Mouse (Mus musculus): ENCODE data around the gene Rhox12. TPM values are rescaled to one million over a fixed set of nuclear protein-coding genes. Genes with fewer than 3 reads are reported as not detected.

The Rhox12 gene
- polyA plus RNA-seq (2015; fragmentation: Nextera tagmentation; extraction: Ambion mirVana): not detected in 2 replicates

GRCm38 (mm10) chrX:38110807-38111206 is at the start of gene Rhox12:
Gene Rhox12 (minus strand): TSS chrX:38110907.
- H3K4me1 ChIP-seq: no peaks in the 10 kb centered on the region
- H3K27ac ChIP-seq: no peak within 1 kb of the TSS
- no peak within 1 kb of the TSS for H3K4me2 ChIP-seq
- H3K36me3 ChIP-seq (ENCODE audit: poor library complexity, severe bottlenecking): no peaks in the 10 kb centered on the region
- H3K9ac ChIP-seq: no peak within 1 kb of the TSS
- H3K4me3 ChIP-seq: no peak within 1 kb of the TSS
- no peaks in the 10 kb centered on the region for H3K9me3 ChIP-seq (replicated peaks)
- ATAC-seq: no peak
- no peaks in the 10 kb centered on the region for H3K27me3 ChIP-seq
- WGBS: 80% methylated on average over 4 of the region's 4 CpGs

GRCm38 (mm10) chrX:38159097-38159496 is 48.4 kb upstream of the Rhox12 start:
- H3K27ac ChIP-seq: no peak overlapping the region
- no peak overlapping the region for H3K9ac ChIP-seq
- no peaks in the 10 kb centered on the region for H3K4me1 ChIP-seq
- no peaks in the 10 kb centered on the region for H3K9me3 ChIP-seq (replicated peaks)
- no peaks in the 10 kb centered on the region for H3K36me3 ChIP-seq (ENCODE audit: poor library complexity, severe bottlenecking)
- H3K4me2 ChIP-seq: no peak overlapping the region
- H3K27me3 ChIP-seq: no peaks in the 10 kb centered on the region
- ATAC-seq: no peak
- WGBS: 55% methylated on average over 1 of the region's 1 CpGs
- H3K4me3 ChIP-seq: no peak overlapping the region

GRCm38 (mm10) chrX:38121478-38121877 is 10.8 kb upstream of the Rhox12 start:
- H3K9ac ChIP-seq: no peak overlapping the region
- no peaks in the 10 kb centered on the region for H3K27me3 ChIP-seq
- ATAC-seq: no peak
- no peak overlapping the region for H3K4me3 ChIP-seq
- H3K36me3 ChIP-seq (ENCODE audit: poor library complexity, severe bottlenecking): no peaks in the 10 kb centered on the region
- 86% methylated on average over 22 of the region's 34 CpGs for WGBS
- no peaks in the 10 kb centered on the region for H3K4me1 ChIP-seq
- peaks cover 16% of the 10 kb centered on the region; the same call in 1 of the 2 replicates for H3K9me3 ChIP-seq (replicated peaks)
- H3K4me2 ChIP-seq: no peak overlapping the region
- no peak overlapping the region for H3K27ac ChIP-seq

GRCm38 (mm10) chrX:38120982-38121381 is 10.3 kb upstream of the Rhox12 start, which contains the start of gene Rhox13:
Gene Rhox13 (plus strand): TSS chrX:38121219.
- Histone ChIP-seq H3K4me3 (no peak within 1 kb of the TSS), H3K9ac (no peak within 1 kb of the TSS), H3K9me3 (replicated peaks) (peaks cover 16% of the 10 kb centered on the region; the same call in 1 of the 2 replicates), H3K36me3 (ENCODE audit: poor library complexity, severe bottlenecking) (no peaks in the 10 kb centered on the region), H3K4me2 (no peak within 1 kb of the TSS), H3K27ac (no peak within 1 kb of the TSS), H3K27me3 (no peaks in the 10 kb centered on the region), H3K4me1 (no peaks in the 10 kb centered on the region)
- 95% methylated on average over 20 of the region's 20 CpGs for WGBS
- ATAC-seq: no peak

GRCm38 (mm10) chrX:38085041-38085440 is 25.7 kb downstream of the Rhox12 start, which contains the start of gene Rhox11:
Gene Rhox11 (minus strand): TSS chrX:38085141.
- H3K4me2 ChIP-seq: no peak within 1 kb of the TSS
- no peak for ATAC-seq
- H3K9ac ChIP-seq: no peak within 1 kb of the TSS
- H3K4me3 ChIP-seq: no peak within 1 kb of the TSS
- no peaks in the 10 kb centered on the region for H3K36me3 ChIP-seq (ENCODE audit: poor library complexity, severe bottlenecking)
- no peak within 1 kb of the TSS for H3K27ac ChIP-seq
- 85% methylated on average over 9 of the region's 9 CpGs for WGBS
- no peaks in the 10 kb centered on the region for H3K27me3 ChIP-seq
- no peaks in the 10 kb centered on the region for H3K4me1 ChIP-seq
- no peaks in the 10 kb centered on the region for H3K9me3 ChIP-seq (replicated peaks)

GRCm38 (mm10) chrX:38084226-38084625 is 26.5 kb downstream of the Rhox12 start:
- no peaks in the 10 kb centered on the region for H3K27me3 ChIP-seq
- WGBS: 18% methylated on average over 12 of the region's 12 CpGs
- ATAC-seq: peak; percentile 63; the same call in 1 of the 2 replicates
- H3K4me1 ChIP-seq: no peaks in the 10 kb centered on the region
- no peak overlapping the region for H3K4me2 ChIP-seq
- no peaks in the 10 kb centered on the region for H3K36me3 ChIP-seq (ENCODE audit: poor library complexity, severe bottlenecking)
- no peak overlapping the region for H3K27ac ChIP-seq
- H3K4me3 ChIP-seq: no peak overlapping the region
- no peaks in the 10 kb centered on the region for H3K9me3 ChIP-seq (replicated peaks)
- H3K9ac ChIP-seq: no peak overlapping the region

- Histone ChIP-seq H3K27ac (no peak within 1 kb of the TSS), H3K4me3 (no peak within 1 kb of the TSS), H3K9me3 (replicated peaks) (no peaks in the 10 kb centered on the region), H3K27me3 (no peaks in the 10 kb centered on the region), H3K9ac (no peak within 1 kb of the TSS), H3K36me3 (ENCODE audit: poor library complexity, severe bottlenecking) (no peaks in the 10 kb centered on the region), H3K4me2 (no peak within 1 kb of the TSS), H3K4me1 (no peaks in the 10 kb centered on the region)
- no peak for ATAC-seq
- WGBS: 89% methylated on average over 11 of the region's 11 CpGs
Measured at GRCm38 (mm10) chrX:38066175-38066574, 44.5 kb downstream of the Rhox12 start, which contains the start of gene Rhox10. Gene Rhox10 (plus strand): TSS chrX:38066475.

- Histone ChIP-seq H3K9ac (no peak overlapping the region), H3K36me3 (ENCODE audit: poor library complexity, severe bottlenecking) (no peaks in the 10 kb centered on the region), H3K4me2 (no peak overlapping the region), H3K27me3 (no peaks in the 10 kb centered on the region), H3K9me3 (replicated peaks) (no peaks in the 10 kb centered on the region), H3K4me1 (no peaks in the 10 kb centered on the region), H3K4me3 (no peak overlapping the region), H3K27ac (no peak overlapping the region)
- WGBS: 0% methylated on average over 1 of the region's 1 CpGs
- ATAC-seq: no peak
Measured at GRCm38 (mm10) chrX:38061544-38061943, 49.2 kb downstream of the Rhox12 start.

Other genes starting within 250 kb of the Rhox12 start
- gene Rhox8, start 232.0 kb downstream of the Rhox12 start, polyA plus RNA-seq (2015; fragmentation: Nextera tagmentation; extraction: Ambion mirVana): 0.24 TPM in 1 of 2 replicates, not detected in the other
- gene Rhox7b, start 213.7 kb downstream of the Rhox12 start, polyA plus RNA-seq (2015; fragmentation: Nextera tagmentation; extraction: Ambion mirVana): not detected in 2 replicates
- gene Rhox9, start 209.1 kb downstream of the Rhox12 start, polyA plus RNA-seq (2015; fragmentation: Nextera tagmentation; extraction: Ambion mirVana): not detected in 2 replicates
- not detected in 2 replicates for gene Btg1-ps1, start 92.1 kb downstream of the Rhox12 start, polyA plus RNA-seq (2015; fragmentation: Nextera tagmentation; extraction: Ambion mirVana)
- gene Btg1-ps2, start 67.8 kb downstream of the Rhox12 start, polyA plus RNA-seq (2015; fragmentation: Nextera tagmentation; extraction: Ambion mirVana): not detected in 2 replicates
- not detected in 2 replicates for gene Rhox10, start 44.4 kb downstream of the Rhox12 start, polyA plus RNA-seq (2015; fragmentation: Nextera tagmentation; extraction: Ambion mirVana)
- not detected in 2 replicates for gene Rhox11, start 25.8 kb downstream of the Rhox12 start, polyA plus RNA-seq (2015; fragmentation: Nextera tagmentation; extraction: Ambion mirVana)
- gene Rhox13, start 10.3 kb upstream of the Rhox12 start, polyA plus RNA-seq (2015; fragmentation: Nextera tagmentation; extraction: Ambion mirVana): not detected in 2 replicates
- 5.1 and 5.4 TPM in 2 replicates for gene Zbtb33, start 78.9 kb upstream of the Rhox12 start, polyA plus RNA-seq (2015; fragmentation: Nextera tagmentation; extraction: Ambion mirVana)
- 12.5 and 16.1 TPM in 2 replicates for gene Tmem255a, start 141.5 kb upstream of the Rhox12 start, polyA plus RNA-seq (2015; fragmentation: Nextera tagmentation; extraction: Ambion mirVana)
- not detected in 2 replicates for gene Atp1b4, start 205.3 kb upstream of the Rhox12 start, polyA plus RNA-seq (2015; fragmentation: Nextera tagmentation; extraction: Ambion mirVana)

Measured in forebrain, embryonic 13.5 days (tissue).